Mouse (Mus musculus) lung, adult 2 months (tissue): ENCODE measurements around the gene Dock9.

ENCODE experiments used
- CTCF ChIP-seq: fragments of 200-500 bp; IDR thresholded peaks from 2 replicates; pipeline ENCODE4 v1.5.1; 2011; ENCODE audit warnings: mild to moderate bottlenecking, low read length, control low read depth; ENCODE audit not compliant: insufficient read depth
- POLR2A ChIP-seq: fragments of 200-500 bp; IDR thresholded peaks from 2 replicates; pipeline ENCODE4 v1.6.1; 2011; ENCODE audit warnings: low read depth, mild to moderate bottlenecking, control low read depth, low read length, borderline replicate concordance; ENCODE audit errors: extremely low read depth

- TF ChIP-seq POLR2A (no peak), CTCF (no peak)
These were observed 48.6 kb downstream of the Dock9 start for GRCm38 (mm10) chr14:121749084-121749483.
